Mouse (Mus musculus) thymus, postnatal 4 days (tissue): ENCODE data around the gene Rmi1.
"Not testable (repeated sequence)": the region's sequence is repeated elsewhere in the genome, so short reads cannot be mapped to it uniquely, and the experiment has no call there.

ENCODE experiments used
- DNase-seq: peaks from one replicate; pipeline ENCODE4 v3.0.0; 2021

Rmi1 gene

GRCm38 (mm10) chr13:58402003-58402743 lies at the start of gene Rmi1:
Gene Rmi1 (plus strand): TSS chr13:58402248.
- DNase-seq = peak; percentile 98

GRCm38 (mm10) chr13:58352996-58353395 lies 49.1 kb upstream of the Rmi1 start:
- no peak for DNase-seq

GRCm38 (mm10) chr13:58358629-58359303 lies 43.3 kb upstream of the Rmi1 start, which contains the start of gene Kif27:
Gene Kif27 (minus strand): TSS chr13:58359122.
- peak; percentile 93 for DNase-seq

GRCm38 (mm10) chr13:58359304-58359653 lies 42.8 kb upstream of the Rmi1 start:
- no peak for DNase-seq

GRCm38 (mm10) chr13:58364353-58365175 lies 37.5 kb upstream of the Rmi1 start:
- DNase-seq = no peak

- not testable (repeated sequence) for DNase-seq
These were observed 36.9 kb upstream of the Rmi1 start for GRCm38 (mm10) chr13:58365179-58365578.

- no peak for DNase-seq
These were observed 35.7 kb upstream of the Rmi1 start for GRCm38 (mm10) chr13:58366373-58366772.

GRCm38 (mm10) chr13:58367641-58368040 lies 34.4 kb upstream of the Rmi1 start:
- no peak for DNase-seq

GRCm38 (mm10) chr13:58368835-58369234 lies 33.2 kb upstream of the Rmi1 start:
- no peak for DNase-seq

- no peak for DNase-seq
These were observed 29.5 kb upstream of the Rmi1 start for GRCm38 (mm10) chr13:58372278-58373152.

- DNase-seq = peak; percentile 45
These were observed 28.9 kb upstream of the Rmi1 start for GRCm38 (mm10) chr13:58373153-58373470.

- DNase-seq = no peak
These were observed 17.7 kb upstream of the Rmi1 start for GRCm38 (mm10) chr13:58384371-58384770.

GRCm38 (mm10) chr13:58384779-58385546 lies 17.1 kb upstream of the Rmi1 start, which contains the start of gene 2210016F16Rik:
Gene 2210016F16Rik (minus strand): TSS chr13:58385225.
- DNase-seq = peak; percentile 75

- no peak for DNase-seq
These were observed 16.5 kb upstream of the Rmi1 start for GRCm38 (mm10) chr13:58385547-58385920.

GRCm38 (mm10) chr13:58387948-58388347 lies 14.1 kb upstream of the Rmi1 start:
- peak; percentile 88 for DNase-seq

GRCm38 (mm10) chr13:58388379-58388778 lies 13.7 kb upstream of the Rmi1 start:
- DNase-seq = no peak

- DNase-seq = no peak
These were observed 12.6 kb upstream of the Rmi1 start for GRCm38 (mm10) chr13:58389324-58389951.

- DNase-seq = not testable (repeated sequence)
These were observed 7.7 kb upstream of the Rmi1 start for GRCm38 (mm10) chr13:58394392-58394791.

- no peak for DNase-seq
These were observed 4.4 kb upstream of the Rmi1 start for GRCm38 (mm10) chr13:58397651-58398050.

- DNase-seq = peak; percentile 14
These were observed 1.5 kb upstream of the Rmi1 start for GRCm38 (mm10) chr13:58400576-58400975.
